Mouse (Mus musculus): ENCODE measurements around the gene Caml. TPM values are rescaled to one million over a fixed set of nuclear protein-coding genes. Genes with fewer than 3 reads are reported as not detected.

Caml gene
- polyA plus RNA-seq, 1 experiment: 27.8 TPM

DNA sequence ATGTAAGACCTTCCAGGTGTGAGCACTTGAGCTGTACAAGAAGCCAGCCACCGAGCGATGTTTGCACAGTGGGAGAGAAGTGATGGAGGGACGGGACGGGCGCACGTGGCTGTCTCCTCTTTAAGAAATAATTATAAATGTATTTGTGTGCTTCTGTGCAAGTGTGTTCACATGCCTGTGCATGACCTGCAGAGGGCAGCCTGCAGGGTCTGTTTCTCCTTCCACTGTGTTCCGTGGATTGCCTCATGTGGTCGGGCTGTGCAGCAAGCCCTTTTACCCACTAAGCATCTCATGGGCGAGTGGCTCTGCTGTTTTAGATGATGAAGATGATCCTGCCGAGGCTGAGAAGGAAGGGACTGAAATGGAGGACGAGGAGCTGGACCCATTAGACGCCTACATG is 27.3 kb downstream of the Caml start:
- Histone ChIP-seq H3ac (ENCODE audit: control insufficient read depth, insufficient read length) (no peak overlapping the region), H3K4me2 (ENCODE audit: low read depth) (no peak overlapping the region), H3K36me3 (ENCODE audit: control insufficient read depth, insufficient read depth) (peaks cover 59% of the 10 kb centered on the region), H3K27me3 (ENCODE audit: control insufficient read depth, insufficient read depth, insufficient read length) (no peaks in the 10 kb centered on the region), H3K4me3 (no peak overlapping the region), H3K79me2 (ENCODE audit: control insufficient read depth, insufficient read depth) (no peaks in the 10 kb centered on the region)
- no peak for TF ChIP-seq USF1 (IDR thresholded peaks at IDR 0.05; ENCODE audit: low read depth)
- no peak for TF ChIP-seq TCF12 (IDR thresholded peaks at IDR 0.05; ENCODE audit: insufficient read depth, poor library complexity, severe bottlenecking)
- TF ChIP-seq POLR2AphosphoS2 (IDR thresholded peaks at IDR 0.05; ENCODE audit: insufficient read length, low read depth): no peak
- TF ChIP-seq POLR2A (IDR thresholded peaks at IDR 0.05; ENCODE audit: insufficient read length, low read depth): no peak
- TF ChIP-seq SRF (IDR thresholded peaks at IDR 0.05; ENCODE audit: control insufficient read depth, insufficient read length, low read depth): no peak
- TF ChIP-seq REST (IDR thresholded peaks at IDR 0.05; ENCODE audit: insufficient read depth, insufficient read length): no peak
- TF ChIP-seq MAX (IDR thresholded peaks at IDR 0.05; ENCODE audit: low read depth): no peak
- TF ChIP-seq E2F4 (IDR thresholded peaks at IDR 0.05; ENCODE audit: insufficient read depth): no peak

DNA sequence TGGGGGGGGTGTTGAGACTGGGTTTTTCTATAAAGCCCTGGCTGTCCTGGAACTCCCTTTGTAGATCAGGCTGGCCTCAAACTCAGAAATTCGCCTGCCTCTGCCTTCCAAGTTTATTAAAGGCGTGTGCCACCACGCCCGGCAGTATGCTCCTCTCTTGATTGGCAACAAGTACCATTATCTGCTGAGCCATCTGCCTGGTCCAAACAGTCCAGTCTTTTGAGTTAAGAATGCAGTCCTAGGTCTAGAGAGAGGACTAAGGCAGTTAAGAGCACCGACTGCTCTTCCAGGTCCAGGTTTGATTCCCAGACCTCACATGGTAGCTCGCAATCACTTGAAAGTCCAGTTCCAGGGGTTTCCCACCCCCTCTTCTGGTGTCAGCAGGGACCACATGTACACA is 28.2 kb downstream of the Caml start:
- no peak overlapping the region for H3K4me2 ChIP-seq (ENCODE audit: low read depth)
- no peak overlapping the region for H3ac ChIP-seq (ENCODE audit: control insufficient read depth, insufficient read length)
- H3K4me3 ChIP-seq: no peak overlapping the region
- H3K27me3 ChIP-seq (ENCODE audit: control insufficient read depth, insufficient read depth, insufficient read length): no peaks in the 10 kb centered on the region
- TF ChIP-seq SRF (IDR thresholded peaks at IDR 0.05; ENCODE audit: control insufficient read depth, insufficient read length, low read depth): no peak
- no peak for TF ChIP-seq MYOG (IDR thresholded peaks at IDR 0.05; ENCODE audit: control insufficient read depth in 1 of 3, insufficient read depth in 1 of 3, insufficient read length in 2 of 3, low read depth in 2 of 3)
- TF ChIP-seq E2F4 (IDR thresholded peaks at IDR 0.05; ENCODE audit: insufficient read depth): no peak
- TF ChIP-seq POLR2A (IDR thresholded peaks at IDR 0.05; ENCODE audit: insufficient read length, low read depth): no peak
- TF ChIP-seq POLR2AphosphoS2 (IDR thresholded peaks at IDR 0.05; ENCODE audit: insufficient read length, low read depth): no peak
- TF ChIP-seq TCF3 (IDR thresholded peaks at IDR 0.05; ENCODE audit: insufficient read length, low read depth): no peak
- no peak for TF ChIP-seq MYOD1 (IDR thresholded peaks at IDR 0.05; ENCODE audit: control insufficient read depth in 1 of 3, insufficient read length in 2 of 3, low read depth in 2 of 3)
- H3K36me3 ChIP-seq (ENCODE audit: control insufficient read depth, insufficient read depth): peaks cover 57% of the 10 kb centered on the region
- H3K79me2 ChIP-seq (ENCODE audit: control insufficient read depth, insufficient read depth): no peaks in the 10 kb centered on the region

DNA sequence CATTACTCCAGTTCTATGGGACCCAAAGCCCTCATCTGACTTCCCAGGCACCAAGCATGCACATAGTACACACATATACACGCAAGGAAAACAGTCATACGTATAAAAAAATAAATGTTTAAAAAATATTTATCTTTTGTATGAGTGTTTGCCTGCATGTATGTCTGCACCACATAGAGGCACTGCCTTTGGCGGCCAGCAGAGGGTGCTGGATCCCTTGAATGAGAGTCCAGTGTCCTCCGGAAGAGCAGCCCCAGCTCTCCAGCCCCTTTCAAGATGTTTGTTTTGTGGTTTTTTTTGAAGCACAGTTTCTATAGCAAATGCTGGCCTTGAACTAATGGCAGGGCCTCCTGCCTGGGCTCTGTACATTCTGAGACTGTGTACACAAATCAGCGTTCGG is 45.7 kb downstream of the Caml start:
- TF ChIP-seq MAX (IDR thresholded peaks at IDR 0.05; ENCODE audit: low read depth): no peak
- no peak for TF ChIP-seq REST (IDR thresholded peaks at IDR 0.05; ENCODE audit: insufficient read depth, insufficient read length)
- TF ChIP-seq POLR2AphosphoS2 (IDR thresholded peaks at IDR 0.05; ENCODE audit: insufficient read length, low read depth): no peak
- TF ChIP-seq USF1 (IDR thresholded peaks at IDR 0.05; ENCODE audit: low read depth): no peak
- no peak for TF ChIP-seq CEBPB (IDR thresholded peaks at IDR 0.05; ENCODE audit: insufficient read depth, poor library complexity, severe bottlenecking)
- TF ChIP-seq TCF3 (IDR thresholded peaks at IDR 0.05; ENCODE audit: insufficient read length, low read depth): no peak
- TF ChIP-seq POLR2A (IDR thresholded peaks at IDR 0.05; ENCODE audit: insufficient read length, low read depth): no peak
- TF ChIP-seq TCF12 (IDR thresholded peaks at IDR 0.05; ENCODE audit: insufficient read depth, poor library complexity, severe bottlenecking): no peak
- no peak for TF ChIP-seq MYOG (IDR thresholded peaks at IDR 0.05; ENCODE audit: control insufficient read depth in 1 of 3, insufficient read depth in 1 of 3, insufficient read length in 2 of 3, low read depth in 2 of 3)
- no peak for TF ChIP-seq E2F4 (IDR thresholded peaks at IDR 0.05; ENCODE audit: insufficient read depth)
- no peak for TF ChIP-seq SRF (IDR thresholded peaks at IDR 0.05; ENCODE audit: control insufficient read depth, insufficient read length, low read depth)
- peaks cover 49% of the 10 kb centered on the region for H3K36me3 ChIP-seq (ENCODE audit: control insufficient read depth, insufficient read depth)
- no peaks in the 10 kb centered on the region for H3K27me3 ChIP-seq (ENCODE audit: control insufficient read depth, insufficient read depth, insufficient read length)
- H3K4me2 ChIP-seq (ENCODE audit: low read depth): no peak overlapping the region
- H3ac ChIP-seq (ENCODE audit: control insufficient read depth, insufficient read length): no peak overlapping the region
- no peak overlapping the region for H3K4me3 ChIP-seq
- no peaks in the 10 kb centered on the region for H3K79me2 ChIP-seq (ENCODE audit: control insufficient read depth, insufficient read depth)

DNA sequence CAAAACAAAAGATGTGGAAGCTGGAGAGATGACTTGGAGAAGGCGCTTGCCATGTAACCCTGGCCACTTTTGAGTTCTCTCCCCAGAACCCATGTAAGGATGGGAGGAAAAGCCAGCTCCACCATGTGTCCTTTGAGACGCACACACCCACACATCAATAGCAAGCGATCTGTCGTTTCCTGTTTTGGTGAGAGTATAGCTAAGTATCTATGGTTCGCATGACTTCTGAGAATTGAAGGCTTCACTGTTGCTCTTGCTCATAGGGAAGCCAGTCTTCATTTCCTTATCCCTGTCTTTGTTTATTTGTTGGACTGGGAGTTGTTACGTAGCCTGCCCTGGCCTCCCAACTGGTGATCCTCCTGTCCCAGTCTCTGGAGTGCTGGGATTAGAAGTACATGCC is 49.9 kb downstream of the Caml start:
- TF ChIP-seq TCF3 (IDR thresholded peaks at IDR 0.05; ENCODE audit: insufficient read length, low read depth) (no peak), POLR2AphosphoS2 (IDR thresholded peaks at IDR 0.05; ENCODE audit: insufficient read length, low read depth) (no peak), MAX (IDR thresholded peaks at IDR 0.05; ENCODE audit: low read depth) (no peak)

DNA sequence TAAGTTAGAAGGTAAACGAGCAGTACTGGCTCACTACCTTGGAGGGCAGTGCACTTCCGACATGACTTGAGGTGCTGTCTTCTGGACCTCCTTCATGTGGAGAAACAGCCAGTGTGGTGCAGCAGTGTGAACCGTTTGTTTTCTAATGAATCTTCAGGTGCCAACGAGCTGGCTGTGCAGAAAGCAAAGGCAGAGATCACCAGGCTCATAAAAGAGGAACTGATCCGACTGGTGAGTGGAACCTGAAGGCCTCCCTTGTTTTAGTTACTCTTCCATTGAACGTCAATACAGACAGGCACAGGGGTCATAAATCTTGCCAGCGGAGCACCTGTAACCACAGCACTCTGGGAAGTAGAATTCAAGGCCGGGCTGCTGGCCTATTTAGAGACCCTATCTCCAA is 54.6 kb downstream of the Caml start:
- no peaks in the 10 kb centered on the region for H3K79me2 ChIP-seq (ENCODE audit: control insufficient read depth, insufficient read depth)
- no peak overlapping the region for H3ac ChIP-seq (ENCODE audit: control insufficient read depth, insufficient read length)
- H3K27me3 ChIP-seq (ENCODE audit: control insufficient read depth, insufficient read depth, insufficient read length): no peaks in the 10 kb centered on the region
- H3K4me2 ChIP-seq (ENCODE audit: low read depth): no peak overlapping the region
- TF ChIP-seq MYOD1 (IDR thresholded peaks at IDR 0.05; ENCODE audit: control insufficient read depth in 1 of 3, insufficient read length in 2 of 3, low read depth in 2 of 3) (no peak), REST (IDR thresholded peaks at IDR 0.05; ENCODE audit: insufficient read depth, insufficient read length) (no peak), MYOG (IDR thresholded peaks at IDR 0.05; ENCODE audit: control insufficient read depth in 1 of 3, insufficient read depth in 1 of 3, insufficient read length in 2 of 3, low read depth in 2 of 3) (no peak), MAX (IDR thresholded peaks at IDR 0.05; ENCODE audit: low read depth) (no peak)
- H3K36me3 ChIP-seq (ENCODE audit: control insufficient read depth, insufficient read depth): peaks cover 43% of the 10 kb centered on the region
- no peak overlapping the region for H3K4me3 ChIP-seq

More for the DNA sequence above, 49.9 kb downstream of the Caml start:
- Histone ChIP-seq H3K4me3 (no peak overlapping the region), H3K36me3 (ENCODE audit: control insufficient read depth, insufficient read depth) (peaks cover 48% of the 10 kb centered on the region), H3ac (ENCODE audit: control insufficient read depth, insufficient read length) (no peak overlapping the region), H3K79me2 (ENCODE audit: control insufficient read depth, insufficient read depth) (no peaks in the 10 kb centered on the region), H3K27me3 (ENCODE audit: control insufficient read depth, insufficient read depth, insufficient read length) (no peaks in the 10 kb centered on the region), H3K4me2 (ENCODE audit: low read depth) (no peak overlapping the region)

Other genes starting within 250 kb of the Caml start
- 0.04 TPM for gene Slc34a1, start 224.8 kb upstream of the Caml start, polyA plus RNA-seq (2012; fragmentation: generic; extraction: Trizol)
- gene Pfn3, start 207.8 kb upstream of the Caml start, polyA plus RNA-seq (2012; fragmentation: generic; extraction: Trizol): not detected
- gene F12, start 196.2 kb upstream of the Caml start, polyA plus RNA-seq (2012; fragmentation: generic; extraction: Trizol): not detected
- gene Grk6, start 177.9 kb upstream of the Caml start, polyA plus RNA-seq (2012; fragmentation: generic; extraction: Trizol): 29.1 TPM
- 5.1 TPM for gene Prr7, start 158.7 kb upstream of the Caml start, polyA plus RNA-seq (2012; fragmentation: generic; extraction: Trizol)
- 165 TPM for gene Dbn1, start 134.9 kb upstream of the Caml start, polyA plus RNA-seq (2012; fragmentation: generic; extraction: Trizol)
- gene Pdlim7, start 109.3 kb upstream of the Caml start, polyA plus RNA-seq (2012; fragmentation: generic; extraction: Trizol): 553 TPM
- 1.00 TPM for gene Dok3, start 93.7 kb upstream of the Caml start, polyA plus RNA-seq (2012; fragmentation: generic; extraction: Trizol)
- gene Ddx41, start 86.3 kb upstream of the Caml start, polyA plus RNA-seq (2012; fragmentation: generic; extraction: Trizol): 33.3 TPM
- gene Fam193b, start 51.9 kb upstream of the Caml start, polyA plus RNA-seq (2012; fragmentation: generic; extraction: Trizol): 13.5 TPM
- gene Tmed9, start 49.3 kb upstream of the Caml start, polyA plus RNA-seq (2012; fragmentation: generic; extraction: Trizol): 200 TPM
- gene B4galt7, start 23.1 kb upstream of the Caml start, polyA plus RNA-seq (2012; fragmentation: generic; extraction: Trizol): 23.1 TPM
- gene Ddx46, start 12.0 kb downstream of the Caml start, polyA plus RNA-seq (2012; fragmentation: generic; extraction: Trizol): 8.7 TPM
- 18.2 TPM for gene B230219D22Rik, start 70.1 kb downstream of the Caml start, polyA plus RNA-seq (2012; fragmentation: generic; extraction: Trizol)
- gene Txndc15, start 91.6 kb downstream of the Caml start, polyA plus RNA-seq (2012; fragmentation: generic; extraction: Trizol): 41.7 TPM
- gene Pcbd2, start 104.4 kb downstream of the Caml start, polyA plus RNA-seq (2012; fragmentation: generic; extraction: Trizol): 57.4 TPM
- 0.14 TPM for gene Catsper3, start 161.6 kb downstream of the Caml start, polyA plus RNA-seq (2012; fragmentation: generic; extraction: Trizol)
- not detected for gene Pitx1, start 213.2 kb downstream of the Caml start, polyA plus RNA-seq (2012; fragmentation: generic; extraction: Trizol)

All from myocyte (in vitro differentiated cells).